Mouse (Mus musculus) heart, adult 10 weeks (tissue): ENCODE results near the gene 4930426L09Rik. TPM values are rescaled to one million over a fixed set of nuclear protein-coding genes. Genes with fewer than 3 reads are reported as not detected.

Source experiments
- polyA plus RNA-seq: library from polyadenylated mRNA; stranded (reverse); fragments of 350-450 nt; fragmentation: Illumina TruSeq; extraction: RNeasy Lipid Tissue Mini Kit (QIAGEN cat#74804); gene quantifications from one replicate; pipeline ENCODE4 v1.2.3, GENCODE M21; 2014; ENCODE audit warnings: low read depth, low replicate concordance

The 4930426L09Rik gene
- not detected for polyA plus RNA-seq

DNA sequence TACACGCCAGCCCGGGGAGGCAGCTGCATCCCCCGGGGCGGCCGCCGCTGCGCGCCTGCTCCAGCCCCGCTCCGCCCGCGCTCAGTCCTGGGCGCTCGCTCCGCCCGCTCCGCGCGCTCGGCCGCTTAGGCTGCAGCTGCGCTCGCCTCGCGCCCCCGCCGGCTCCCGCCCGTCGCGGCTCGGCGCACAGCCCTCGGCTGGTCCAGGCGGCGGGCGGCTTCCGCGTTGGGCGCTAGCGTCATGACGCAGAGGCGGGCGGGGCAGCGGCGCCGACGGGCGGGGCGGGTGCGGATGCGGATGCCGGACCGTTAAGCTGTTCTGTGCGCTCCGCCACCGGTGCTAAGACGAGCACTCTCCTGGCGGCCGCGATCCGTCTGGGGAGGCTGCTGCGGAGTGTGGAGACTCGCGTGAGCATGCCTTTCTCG, at the start of gene 4930426L09Rik, which contains the start of gene Pip4k2a:
TSS of gene 4930426L09Rik (plus strand) at position 290 of the 425 bp plus-strand sequence.
TSS of gene Pip4k2a (minus strand) at position 73 of the 425 bp plus-strand sequence.

Other genes starting within 250 kb of the 4930426L09Rik start
- gene Pip4k2a, start 217 bp upstream of the 4930426L09Rik start, polyA plus RNA-seq = 7.1 TPM
- gene Armc3, start 201.0 kb downstream of the 4930426L09Rik start, polyA plus RNA-seq = 0.16 TPM